Mouse (Mus musculus): ENCODE results near the gene Prss8. TPM values are rescaled to one million over a fixed set of nuclear protein-coding genes. Genes with fewer than 3 reads are reported as not detected.

Gene Prss8
- polyA plus RNA-seq, 1 experiment from 2014 or later: 5.3 TPM

DNA sequence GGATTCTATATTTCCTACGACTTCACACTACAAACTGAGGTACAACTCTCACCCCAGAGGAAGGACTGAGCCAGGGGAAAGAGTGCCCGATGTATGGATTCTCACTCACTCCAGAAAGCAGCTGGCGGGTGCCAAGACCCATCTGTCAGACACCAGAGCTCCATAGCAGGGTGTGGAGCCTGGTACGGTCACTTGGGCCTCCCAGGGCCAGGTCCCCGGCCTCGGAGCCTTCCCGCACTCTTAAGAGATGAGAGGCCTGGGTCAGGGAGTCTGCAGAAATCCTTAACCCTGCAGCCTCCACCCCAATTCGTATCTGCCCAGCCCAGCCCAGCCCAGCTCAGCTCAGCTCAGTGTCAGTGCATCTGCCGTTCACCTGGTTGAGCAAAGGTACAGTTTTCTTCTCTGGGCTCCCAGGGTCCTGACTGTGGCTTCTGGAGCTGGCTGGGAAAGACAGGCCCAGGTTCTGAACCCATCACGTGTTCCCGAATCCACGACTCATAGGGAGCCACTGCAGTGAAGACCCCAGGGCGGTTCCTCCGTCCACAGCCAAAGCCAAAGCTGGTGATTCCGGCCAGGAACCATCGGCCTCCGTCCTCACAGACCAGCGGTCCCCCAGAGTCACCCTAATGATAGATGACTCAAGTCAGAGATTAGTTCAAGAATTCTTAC lies 6.4 kb upstream of the Prss8 start:
- Histone ChIP-seq H3K27ac (peak overlapping the region; percentile 92; the same call in 1 of the 2 replicates), H3K9me3 (no peaks in the 10 kb centered on the region), H3K4me3 (peak overlapping the region; percentile 78), H3K27me3 (ENCODE audit: insufficient read depth, poor library complexity, severe bottlenecking) (peaks cover 6% of the 10 kb centered on the region; the same call in 1 of the 2 replicates), H3K36me3 (no peaks in the 10 kb centered on the region), H3K4me1 (replicated peaks) (peaks cover 48% of the 10 kb centered on the region)
- DNase-seq (ENCODE audit: low spot score): peak; percentile 23
- 55% methylated on average over 18 of the region's 18 CpGs for WGBS

DNA sequence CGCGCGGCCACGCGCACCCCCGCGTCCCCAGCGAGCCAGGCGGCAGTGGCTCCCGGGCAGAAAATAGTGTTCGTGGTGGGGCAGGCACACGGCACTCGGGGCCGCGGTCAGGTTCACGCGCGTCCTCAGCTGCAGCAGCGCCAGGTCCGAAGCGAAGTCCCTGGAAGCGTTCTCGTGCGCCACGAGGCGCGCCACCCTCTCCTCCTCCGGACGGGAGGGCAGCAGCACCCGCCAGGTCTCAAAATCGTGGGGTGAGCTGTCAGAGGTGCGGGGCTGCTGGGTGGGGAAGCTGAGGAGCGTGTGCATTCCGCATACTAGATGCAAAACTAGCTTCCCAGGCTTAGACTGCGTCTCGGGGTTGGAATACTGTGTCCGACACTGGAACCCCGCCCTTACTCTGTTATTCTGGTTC lies 5.8 kb upstream of the Prss8 start:
- Histone ChIP-seq H3K4me1 (replicated peaks) (peaks cover 52% of the 10 kb centered on the region), H3K27me3 (ENCODE audit: insufficient read depth, poor library complexity, severe bottlenecking) (peaks cover 10% of the 10 kb centered on the region), H3K27ac (peak overlapping the region; percentile 92), H3K4me3 (peak overlapping the region; percentile 78), H3K9me3 (no peaks in the 10 kb centered on the region), H3K36me3 (no peaks in the 10 kb centered on the region)
- WGBS: under 1% methylated on average over 38 of the region's 38 CpGs
- no peak for DNase-seq (ENCODE audit: low spot score)

DNA sequence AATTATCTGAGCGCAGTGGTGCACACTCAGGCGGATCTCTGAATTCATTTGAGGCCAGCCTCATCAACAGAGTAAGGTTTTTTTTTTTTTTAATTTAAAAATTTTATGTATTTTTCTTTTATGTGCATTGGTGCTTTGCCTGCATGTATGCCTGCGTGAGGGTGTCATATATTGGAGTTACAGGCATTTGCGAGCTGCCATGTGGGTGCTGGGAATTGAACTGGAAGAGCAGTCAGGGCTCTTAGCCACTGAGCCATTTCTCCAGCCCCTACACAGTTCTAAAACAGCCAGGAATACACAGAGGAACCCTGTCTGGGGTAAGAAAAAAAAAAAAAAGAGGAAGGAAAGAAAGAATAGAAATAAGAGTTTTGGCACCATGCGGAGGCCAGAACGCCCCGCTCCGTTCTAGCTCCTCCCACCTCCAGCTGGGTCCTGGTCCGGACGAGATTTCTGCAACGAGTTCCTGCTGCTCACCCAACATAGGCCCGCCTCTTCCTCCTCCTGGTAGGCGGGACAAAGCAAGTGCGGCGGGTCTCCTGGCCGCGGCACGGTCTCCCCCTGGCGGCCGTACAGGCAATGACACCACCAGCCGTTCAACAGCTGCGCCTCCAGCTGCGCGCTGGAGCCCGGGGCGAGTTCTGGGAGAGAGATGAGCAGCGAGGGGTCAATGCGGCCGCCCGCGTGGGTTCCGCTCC lies 5.3 kb upstream of the Prss8 start:
- Histone ChIP-seq H3K9me3 (no peaks in the 10 kb centered on the region), H3K4me3 (peak overlapping the region; percentile 78), H3K4me1 (replicated peaks) (peaks cover 54% of the 10 kb centered on the region), H3K27ac (peak overlapping the region; percentile 92), H3K36me3 (no peaks in the 10 kb centered on the region), H3K27me3 (ENCODE audit: insufficient read depth, poor library complexity, severe bottlenecking) (peaks cover 16% of the 10 kb centered on the region)
- 7% methylated on average over 32 of the region's 32 CpGs for whole genome bisulfite sequencing
- DNase-seq (ENCODE audit: low spot score): peak; percentile 95

DNA sequence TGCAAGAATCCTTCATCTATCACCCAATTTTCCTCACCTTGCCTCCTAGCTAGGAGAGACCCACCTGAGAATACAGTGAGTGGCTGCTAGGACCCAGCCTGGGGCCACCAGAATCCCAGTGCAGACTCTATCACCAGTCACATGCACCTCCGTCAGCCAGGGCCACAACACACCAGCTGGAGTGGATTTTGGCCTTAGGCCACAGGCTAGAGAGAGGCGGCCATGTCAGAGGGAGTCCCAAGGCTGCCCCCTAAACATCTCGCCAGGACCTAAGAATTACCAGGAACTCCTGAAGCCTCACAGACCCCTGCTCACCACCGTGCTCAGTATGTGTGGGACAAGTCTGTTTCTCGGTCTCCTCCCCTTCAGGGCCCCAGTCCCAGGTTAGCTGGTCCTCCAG lies 4.2 kb upstream of the Prss8 start:
- Histone ChIP-seq H3K4me3 (no peak overlapping the region), H3K36me3 (no peaks in the 10 kb centered on the region), H3K27me3 (ENCODE audit: insufficient read depth, poor library complexity, severe bottlenecking) (peaks cover 27% of the 10 kb centered on the region), H3K4me1 (replicated peaks) (peaks cover 64% of the 10 kb centered on the region), H3K27ac (peak overlapping the region; percentile 92), H3K9me3 (no peaks in the 10 kb centered on the region)
- WGBS: 88% methylated on average over 5 of the region's 5 CpGs
- DNase-seq (ENCODE audit: low spot score): no peak

DNA sequence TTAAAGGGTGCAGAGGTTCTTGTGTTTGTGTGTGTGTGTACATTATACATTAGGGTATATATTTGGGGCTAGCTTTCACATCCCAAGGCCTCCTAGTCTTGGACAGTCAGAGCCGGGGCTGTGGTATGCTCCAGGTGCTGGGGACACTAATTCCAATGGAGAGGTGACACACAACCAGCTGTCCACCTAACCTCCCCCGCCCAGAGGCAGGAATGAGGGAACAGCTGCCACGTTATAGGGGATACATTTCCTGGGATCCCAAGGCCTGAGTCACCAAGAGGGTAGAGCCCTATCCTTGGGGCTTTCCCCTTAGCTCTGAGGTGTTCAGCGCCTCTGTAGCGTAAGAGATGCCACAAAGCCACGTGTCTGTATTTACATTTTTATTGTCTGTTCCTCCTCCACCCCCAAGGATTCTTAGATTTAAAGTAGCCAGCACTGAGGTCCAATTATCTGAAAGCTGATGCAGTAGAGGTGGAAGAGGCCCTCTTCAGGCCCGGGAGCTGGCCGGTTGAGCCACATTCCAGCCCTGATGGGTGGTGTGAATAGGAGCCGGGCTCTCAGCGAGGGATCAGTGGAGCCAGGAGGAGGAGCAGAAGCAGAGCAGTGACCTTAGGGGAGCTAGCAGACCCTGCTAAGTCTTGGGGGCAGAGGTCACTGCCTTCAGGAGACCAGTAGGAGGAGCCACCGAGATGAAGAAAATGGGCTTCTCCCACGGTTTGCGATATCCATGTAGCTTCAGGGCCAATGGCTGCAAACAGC lies 2.5 kb upstream of the Prss8 start:
- H3K4me3 ChIP-seq: peak overlapping the region; percentile 6; the same call in 1 of the 2 replicates
- no peaks in the 10 kb centered on the region for H3K9me3 ChIP-seq
- H3K36me3 ChIP-seq: 0 out of 2 replicates have a peak, but pooled peaks cover 2% of the 10 kb centered on the region
- DNase-seq (ENCODE audit: low spot score): peak; percentile 62
- peaks cover 73% of the 10 kb centered on the region for H3K4me1 ChIP-seq (replicated peaks)
- H3K27ac ChIP-seq: peak overlapping the region; percentile 70
- WGBS: 13% methylated on average over 13 of the region's 13 CpGs
- peaks cover 42% of the 10 kb centered on the region for H3K27me3 ChIP-seq (ENCODE audit: insufficient read depth, poor library complexity, severe bottlenecking)

DNA sequence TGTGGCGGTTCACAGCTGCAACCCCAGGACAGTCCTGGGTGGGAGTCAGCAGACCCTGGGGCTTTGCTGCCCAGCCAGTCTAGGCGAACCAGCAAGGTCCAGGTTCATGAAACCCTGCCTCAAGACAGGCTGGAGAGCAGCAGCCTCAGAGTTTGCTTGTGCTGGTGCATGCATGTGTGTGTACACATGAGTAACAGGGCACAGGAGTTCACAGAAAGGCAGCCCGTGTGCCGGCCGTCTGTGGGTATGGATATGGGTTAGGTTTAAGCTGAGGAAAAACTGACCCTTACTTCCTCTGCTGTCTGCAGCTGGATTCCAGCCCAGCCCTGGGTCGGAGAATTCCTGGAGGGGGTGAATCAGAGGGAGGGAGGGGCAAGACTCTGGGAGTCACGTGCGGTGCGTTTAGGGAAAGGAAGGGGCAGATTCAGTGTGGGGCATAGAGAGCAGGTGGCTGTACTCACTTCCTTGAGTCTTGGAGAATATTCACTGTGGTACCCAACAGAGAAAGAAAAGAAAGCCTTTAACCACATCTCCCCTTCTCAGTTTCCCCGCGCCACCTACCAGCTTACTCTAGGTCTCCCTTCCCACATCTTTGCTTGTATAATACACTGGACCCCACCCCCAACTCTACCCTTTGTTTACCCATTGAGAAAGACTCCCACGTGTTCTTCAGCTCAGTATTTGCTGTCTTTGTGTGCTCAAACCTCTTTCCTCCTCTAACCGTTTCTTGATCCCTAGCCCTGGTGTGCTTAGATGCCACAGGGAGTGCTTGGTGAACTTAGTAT lies 1.6 kb upstream of the Prss8 start:
- Histone ChIP-seq H3K9me3 (no peaks in the 10 kb centered on the region), H3K4me1 (replicated peaks) (peaks cover 73% of the 10 kb centered on the region), H3K27me3 (ENCODE audit: insufficient read depth, poor library complexity, severe bottlenecking) (peaks cover 41% of the 10 kb centered on the region), H3K4me3 (0 out of 2 replicates have a peak overlapping the region, but pooled peaks have one; percentile 2), H3K36me3 (peaks cover 11% of the 10 kb centered on the region), H3K27ac (peak overlapping the region; percentile 70)
- WGBS: 32% methylated on average over 13 of the region's 13 CpGs
- no peak for DNase-seq (ENCODE audit: low spot score)

DNA sequence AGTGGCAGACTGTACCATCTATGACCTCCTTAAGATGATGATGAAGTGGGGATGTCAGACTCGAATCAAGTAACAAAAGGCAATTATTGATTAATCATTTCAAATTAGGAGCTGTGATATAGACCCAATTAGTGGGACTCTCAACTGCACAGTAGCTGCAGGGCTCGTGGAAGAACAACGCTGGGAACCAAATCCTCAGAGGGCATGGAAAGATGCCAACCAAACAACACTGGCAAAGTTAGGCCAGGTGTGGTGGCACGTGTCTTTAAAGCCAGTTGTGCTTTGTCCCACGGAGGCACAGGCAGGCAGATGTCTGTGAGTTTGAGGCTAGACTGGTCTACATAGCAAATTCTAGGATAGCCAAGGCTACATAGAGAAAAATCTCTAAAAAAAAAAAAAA lies 732 bp upstream of the Prss8 start:
- no peak overlapping the region for H3K4me3 ChIP-seq
- peaks cover 36% of the 10 kb centered on the region for H3K27me3 ChIP-seq (ENCODE audit: insufficient read depth, poor library complexity, severe bottlenecking)
- peaks cover 20% of the 10 kb centered on the region for H3K36me3 ChIP-seq
- no peaks in the 10 kb centered on the region for H3K9me3 ChIP-seq
- 79% methylated on average over 5 of the region's 5 CpGs for WGBS
- DNase-seq (ENCODE audit: low spot score): no peak
- H3K27ac ChIP-seq: no peak overlapping the region
- H3K4me1 ChIP-seq (replicated peaks): peaks cover 64% of the 10 kb centered on the region

DNA sequence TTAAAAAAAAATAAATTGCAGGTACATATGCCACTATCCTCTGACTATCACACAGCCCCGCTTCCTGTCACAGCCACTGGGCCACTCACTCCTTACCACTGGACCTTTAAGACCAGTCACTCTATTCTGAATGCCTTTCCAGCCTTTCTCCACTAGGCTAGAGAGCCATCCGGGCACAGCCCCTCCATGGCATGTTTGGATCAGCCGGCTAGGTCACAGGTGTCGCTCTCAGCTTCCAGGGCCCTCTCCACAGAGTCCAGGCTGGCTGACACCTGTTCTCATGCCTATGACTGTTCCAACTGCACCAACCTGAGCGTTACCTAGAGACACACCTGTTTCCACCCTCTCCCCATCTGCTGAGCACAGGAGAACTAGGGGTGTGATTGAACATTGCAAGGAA lies 1.3 kb downstream of the Prss8 start:
- Histone ChIP-seq H3K4me1 (replicated peaks) (peaks cover 47% of the 10 kb centered on the region), H3K36me3 (peaks cover 39% of the 10 kb centered on the region), H3K9me3 (no peaks in the 10 kb centered on the region), H3K27ac (0 out of 2 replicates have a peak overlapping the region, but pooled peaks have one; percentile 6), H3K27me3 (ENCODE audit: insufficient read depth, poor library complexity, severe bottlenecking) (peaks cover 36% of the 10 kb centered on the region), H3K4me3 (peak overlapping the region; percentile 43; the same call in 1 of the 2 replicates)
- no peak for DNase-seq (ENCODE audit: low spot score)
- WGBS: 49% methylated on average over 5 of the region's 5 CpGs

DNA sequence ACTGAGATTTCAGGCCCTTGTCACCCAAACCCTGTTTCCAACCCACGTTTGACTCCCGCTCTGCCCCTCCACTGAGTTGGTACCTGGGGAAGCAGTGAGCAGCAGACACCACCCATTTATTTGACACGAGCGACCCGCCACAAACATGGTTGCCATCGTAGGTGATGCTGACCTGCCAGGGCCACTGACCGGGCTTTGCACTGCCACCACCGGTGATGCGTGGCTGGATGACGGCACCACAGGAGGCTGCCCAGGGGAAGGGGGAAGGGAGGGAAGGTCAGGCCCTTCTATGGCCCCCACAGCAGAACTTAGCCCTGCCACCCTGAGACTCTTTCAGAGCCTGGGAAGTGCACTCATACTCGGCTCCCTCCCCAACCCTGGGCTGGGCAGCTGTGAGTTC lies 2.2 kb downstream of the Prss8 start:
- H3K9me3 ChIP-seq: no peaks in the 10 kb centered on the region
- 79% methylated on average over 11 of the region's 11 CpGs for WGBS
- H3K36me3 ChIP-seq: peaks cover 47% of the 10 kb centered on the region
- H3K27me3 ChIP-seq (ENCODE audit: insufficient read depth, poor library complexity, severe bottlenecking): peaks cover 36% of the 10 kb centered on the region
- no peak for DNase-seq (ENCODE audit: low spot score)
- peaks cover 39% of the 10 kb centered on the region for H3K4me1 ChIP-seq (replicated peaks)
- H3K27ac ChIP-seq: no peak overlapping the region
- peak overlapping the region; percentile 9; the same call in 1 of the 2 replicates for H3K4me3 ChIP-seq

DNA sequence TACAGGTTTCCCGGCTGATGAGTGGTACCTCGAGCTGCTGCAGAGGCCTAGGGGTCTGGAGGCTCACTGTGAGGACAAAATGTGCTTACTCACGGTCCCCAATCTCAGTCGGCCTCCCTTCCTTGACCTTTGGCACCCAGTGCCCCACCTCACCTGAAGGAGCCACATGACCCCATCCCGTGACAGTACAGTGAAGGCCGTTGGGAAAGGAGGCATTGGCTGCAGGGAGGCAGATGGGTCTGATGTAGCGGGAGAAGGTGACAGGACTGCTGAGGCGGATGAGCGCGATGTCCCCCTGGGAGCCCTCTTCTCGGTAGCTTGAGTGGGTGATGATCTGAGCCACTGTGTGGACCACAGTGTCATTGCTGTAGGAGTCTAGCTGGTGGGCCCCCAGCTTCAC lies 3.1 kb downstream of the Prss8 start:
- Histone ChIP-seq H3K27ac (no peak overlapping the region; the same call in 1 of the 2 replicates), H3K9me3 (no peaks in the 10 kb centered on the region), H3K27me3 (ENCODE audit: insufficient read depth, poor library complexity, severe bottlenecking) (peaks cover 36% of the 10 kb centered on the region), H3K36me3 (peaks cover 56% of the 10 kb centered on the region), H3K4me1 (replicated peaks) (peaks cover 30% of the 10 kb centered on the region), H3K4me3 (no peak overlapping the region)
- DNase-seq (ENCODE audit: low spot score): no peak
- 89% methylated on average over 11 of the region's 11 CpGs for WGBS

DNA sequence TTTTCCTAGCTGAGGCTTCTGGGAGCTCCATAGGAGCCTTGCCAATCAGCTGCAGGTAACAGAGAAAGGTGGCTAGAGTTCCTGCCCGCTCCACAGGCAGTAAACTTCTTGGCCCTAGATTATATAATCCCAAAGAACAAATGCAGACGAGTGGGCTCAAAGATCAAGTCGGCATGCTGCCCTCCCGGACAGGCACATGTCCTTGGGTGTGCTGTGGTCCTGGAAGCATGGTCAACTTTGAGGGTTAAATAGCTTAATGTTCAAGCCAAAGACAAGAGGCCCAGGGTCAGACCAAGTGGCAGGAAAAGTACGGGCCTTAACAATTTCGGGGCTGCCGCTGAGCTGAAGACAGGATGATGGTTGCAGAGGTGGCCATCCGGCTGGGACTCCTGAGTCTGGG lies 3.8 kb downstream of the Prss8 start:
- H3K36me3 ChIP-seq: peaks cover 64% of the 10 kb centered on the region
- H3K27me3 ChIP-seq (ENCODE audit: insufficient read depth, poor library complexity, severe bottlenecking): peaks cover 33% of the 10 kb centered on the region
- 90% methylated on average over 8 of the region's 8 CpGs for whole genome bisulfite sequencing
- DNase-seq (ENCODE audit: low spot score): no peak
- peak overlapping the region; percentile 25; the same call in 1 of the 2 replicates for H3K27ac ChIP-seq
- no peak overlapping the region for H3K4me3 ChIP-seq
- H3K9me3 ChIP-seq: no peaks in the 10 kb centered on the region
- H3K4me1 ChIP-seq (replicated peaks): peaks cover 22% of the 10 kb centered on the region

DNA sequence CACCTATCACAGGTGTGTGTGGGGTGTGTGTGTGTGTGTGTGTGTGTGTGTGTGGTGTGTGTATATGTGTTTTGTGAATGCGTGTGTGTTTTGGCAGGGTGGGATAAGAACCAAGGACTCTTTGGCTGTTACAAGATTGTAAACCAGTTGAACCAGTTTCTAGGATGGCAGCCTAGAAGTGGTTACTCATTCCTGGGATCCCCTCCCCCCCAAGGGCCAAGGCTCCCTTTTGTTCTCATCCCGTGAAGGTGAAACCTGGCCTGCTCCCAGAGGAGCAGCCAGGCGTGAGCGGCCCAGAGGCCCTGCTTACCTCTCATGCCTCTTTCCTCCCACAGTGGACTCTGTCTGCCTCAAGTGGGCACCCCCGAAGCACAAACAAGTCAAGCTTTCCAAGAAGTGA lies 4.7 kb downstream of the Prss8 start:
- WGBS: 69% methylated on average over 5 of the region's 5 CpGs
- Histone ChIP-seq H3K36me3 (peaks cover 72% of the 10 kb centered on the region), H3K27me3 (ENCODE audit: insufficient read depth, poor library complexity, severe bottlenecking) (peaks cover 27% of the 10 kb centered on the region), H3K4me1 (replicated peaks) (peaks cover 20% of the 10 kb centered on the region), H3K9me3 (no peaks in the 10 kb centered on the region), H3K27ac (peak overlapping the region; percentile 25; the same call in 1 of the 2 replicates), H3K4me3 (0 out of 2 replicates have a peak overlapping the region, but pooled peaks have one; percentile 7)
- DNase-seq (ENCODE audit: low spot score): no peak

All from hindbrain, embryonic 10.5 days (tissue).